Mouse (Mus musculus) liver, embryonic 15.5 days (tissue): ENCODE data around the gene Slc16a10. TPM values are rescaled to one million over a fixed set of nuclear protein-coding genes. Genes with fewer than 3 reads are reported as not detected.

Experiments
- ATAC-seq: fragments of 200-750 bp; cut with Nextera tagmentation; 2 replicates; pipeline ENCODE4 v1.8.0; 2017; ENCODE audit warnings: moderate number of reproducible peaks, mild to moderate bottlenecking, moderate library complexity; ENCODE audit not compliant: insufficient read depth
- H3K27ac ChIP-seq: fragments of 300-500 bp; sonication (generic); replicated peaks from 2 replicates; pipeline ENCODE4 v1.5.1; 2015; ENCODE audit warnings: mild to moderate bottlenecking, inconsistent platforms
- H3K27me3 ChIP-seq: fragments of 300-500 bp; sonication (generic); 2 replicates; pipeline ENCODE4 v1.6.1; 2015; ENCODE audit warnings: mild to moderate bottlenecking, inconsistent platforms
- H3K36me3 ChIP-seq: fragments of 300-500 bp; sonication (generic); replicated peaks from 2 replicates; pipeline ENCODE4 v1.6.1; 2015; ENCODE audit warnings: moderate library complexity, mild to moderate bottlenecking, inconsistent platforms
- H3K4me1 ChIP-seq: fragments of 300-500 bp; sonication (generic); replicated peaks from 2 replicates; pipeline ENCODE4 v1.6.1; 2015; ENCODE audit warnings: inconsistent platforms
- H3K4me2 ChIP-seq: fragments of 300-500 bp; sonication (generic); 2 replicates; pipeline ENCODE4 v1.6.1; 2015; ENCODE audit warnings: moderate library complexity, mild to moderate bottlenecking, inconsistent platforms
- H3K4me3 ChIP-seq: fragments of 300-500 bp; sonication (generic); replicated peaks from 2 replicates; pipeline ENCODE4 v1.5.1; 2015; ENCODE audit warnings: mild to moderate bottlenecking, inconsistent platforms
- H3K9ac ChIP-seq: fragments of 300-500 bp; sonication (generic); 2 replicates; pipeline ENCODE4 v1.6.1; 2015; ENCODE audit warnings: moderate library complexity, mild to moderate bottlenecking, inconsistent platforms
- H3K9me3 ChIP-seq: fragments of 300-500 bp; sonication (generic); replicated peaks from 2 replicates; pipeline ENCODE4 v1.6.1; 2016; ENCODE audit warnings: inconsistent platforms
- WGBS: fragments of 180-500 bp; shearing (Covaris S2); methylation state at CpG from one replicate; pipeline ENCODE4 v1.1.7; 2015; ENCODE audit warnings: mixed read lengths; ENCODE audit not compliant: insufficient replicate concordance; 5-methylcytosine and 5-hydroxymethylcytosine counted together
- polyA plus RNA-seq: library from polyadenylated mRNA; unstranded; fragments of >200 nt; fragmentation: Nextera tagmentation; extraction: Ambion mirVana; gene quantifications from 2 replicates; pipeline ENCODE4 v1.2.1, GENCODE M21; 2015

Slc16a10 gene
- polyA plus RNA-seq, 1 experiment from 2014 or later: 79.2 TPM

GRCm38 (mm10) chr10:40170141-40170558 is 28.1 kb upstream of the Slc16a10 start:
- Histone ChIP-seq H3K9me3 (no peaks in the 10 kb centered on the region), H3K4me3 (no peak overlapping the region), H3K9ac (no peak overlapping the region), H3K27me3 (peaks cover 32% of the 10 kb centered on the region), H3K4me1 (peaks cover 25% of the 10 kb centered on the region; the same call in 1 of the 2 replicates), H3K4me2 (no peak overlapping the region), H3K36me3 (no peaks in the 10 kb centered on the region), H3K27ac (no peak overlapping the region)
- no peak for ATAC-seq
- 79% methylated on average over 4 of the region's 4 CpGs for WGBS

- Histone ChIP-seq H3K9me3 (no peaks in the 10 kb centered on the region), H3K4me1 (peaks cover 30% of the 10 kb centered on the region), H3K4me2 (no peak overlapping the region), H3K27ac (no peak overlapping the region), H3K4me3 (no peak overlapping the region), H3K27me3 (peaks cover 38% of the 10 kb centered on the region), H3K9ac (no peak overlapping the region), H3K36me3 (no peaks in the 10 kb centered on the region)
- 77% methylated on average over 10 of the region's 10 CpGs for WGBS
- no peak for ATAC-seq
Measured at GRCm38 (mm10) chr10:40169566-40169965, 27.5 kb upstream of the Slc16a10 start.

GRCm38 (mm10) chr10:40169088-40169487 is 27.0 kb upstream of the Slc16a10 start:
- no peak overlapping the region for H3K4me2 ChIP-seq
- no peak overlapping the region for H3K4me3 ChIP-seq
- peaks cover 43% of the 10 kb centered on the region for H3K27me3 ChIP-seq
- H3K9ac ChIP-seq: no peak overlapping the region
- H3K36me3 ChIP-seq: no peaks in the 10 kb centered on the region
- ATAC-seq: no peak
- WGBS: 51% methylated on average over 7 of the region's 7 CpGs
- no peak overlapping the region for H3K27ac ChIP-seq
- H3K4me1 ChIP-seq: peaks cover 34% of the 10 kb centered on the region
- H3K9me3 ChIP-seq: no peaks in the 10 kb centered on the region

- Histone ChIP-seq H3K4me1 (peaks cover 26% of the 10 kb centered on the region), H3K4me3 (peak overlapping the region; percentile 33), H3K9ac (peak overlapping the region; percentile 26; the same call in 1 of the 2 replicates), H3K36me3 (no peaks in the 10 kb centered on the region), H3K9me3 (no peaks in the 10 kb centered on the region), H3K4me2 (peak overlapping the region; percentile 61), H3K27ac (no peak overlapping the region), H3K27me3 (peaks cover 34% of the 10 kb centered on the region)
- 21% methylated on average over 27 of the region's 27 CpGs for WGBS
- ATAC-seq: no peak
Measured at GRCm38 (mm10) chr10:40164421-40165386, 22.6 kb upstream of the Slc16a10 start.

- H3K9me3 ChIP-seq: no peaks in the 10 kb centered on the region
- 65% methylated on average over 13 of the region's 13 CpGs for WGBS
- no peaks in the 10 kb centered on the region for H3K36me3 ChIP-seq
- peaks cover 34% of the 10 kb centered on the region for H3K27me3 ChIP-seq
- H3K4me1 ChIP-seq: peaks cover 19% of the 10 kb centered on the region
- ATAC-seq: no peak
- no peak overlapping the region for H3K9ac ChIP-seq
- 0 out of 2 replicates have a peak overlapping the region, but pooled peaks have one; percentile 21 for H3K4me2 ChIP-seq
- H3K4me3 ChIP-seq: no peak overlapping the region
- H3K27ac ChIP-seq: no peak overlapping the region
Measured at GRCm38 (mm10) chr10:40163914-40164313, 21.9 kb upstream of the Slc16a10 start.

GRCm38 (mm10) chr10:40163338-40163737 is 21.3 kb upstream of the Slc16a10 start:
- Histone ChIP-seq H3K4me1 (peaks cover 15% of the 10 kb centered on the region), H3K4me3 (no peak overlapping the region), H3K27ac (no peak overlapping the region), H3K4me2 (no peak overlapping the region), H3K27me3 (peaks cover 34% of the 10 kb centered on the region), H3K9me3 (no peaks in the 10 kb centered on the region), H3K36me3 (no peaks in the 10 kb centered on the region), H3K9ac (no peak overlapping the region)
- ATAC-seq: no peak
- WGBS: 41% methylated on average over 8 of the region's 8 CpGs

- H3K9me3 ChIP-seq: no peaks in the 10 kb centered on the region
- peaks cover 19% of the 10 kb centered on the region for H3K4me1 ChIP-seq
- peaks cover 34% of the 10 kb centered on the region for H3K27me3 ChIP-seq
- ATAC-seq: no peak
- H3K4me3 ChIP-seq: no peak overlapping the region
- H3K9ac ChIP-seq: no peak overlapping the region
- no peak overlapping the region for H3K27ac ChIP-seq
- H3K36me3 ChIP-seq: no peaks in the 10 kb centered on the region
- 80% methylated on average over 5 of the region's 5 CpGs for WGBS
- no peak overlapping the region for H3K4me2 ChIP-seq
Measured at GRCm38 (mm10) chr10:40161701-40162255, 19.7 kb upstream of the Slc16a10 start.

GRCm38 (mm10) chr10:40161236-40161635 is 19.2 kb upstream of the Slc16a10 start:
- Histone ChIP-seq H3K36me3 (no peaks in the 10 kb centered on the region), H3K4me3 (no peak overlapping the region), H3K4me1 (peaks cover 24% of the 10 kb centered on the region), H3K4me2 (no peak overlapping the region), H3K9ac (no peak overlapping the region), H3K27me3 (peaks cover 33% of the 10 kb centered on the region), H3K9me3 (no peaks in the 10 kb centered on the region), H3K27ac (no peak overlapping the region)
- WGBS: 80% methylated on average over 2 of the region's 2 CpGs
- ATAC-seq: no peak

GRCm38 (mm10) chr10:40152550-40152857 is 10.4 kb upstream of the Slc16a10 start:
- Histone ChIP-seq H3K4me1 (peaks cover 74% of the 10 kb centered on the region), H3K4me2 (peak overlapping the region; percentile 52; the same call in 1 of the 2 replicates), H3K9ac (no peak overlapping the region), H3K27ac (peak overlapping the region; percentile 74), H3K27me3 (no peaks in the 10 kb centered on the region), H3K9me3 (no peaks in the 10 kb centered on the region), H3K4me3 (no peak overlapping the region), H3K36me3 (no peaks in the 10 kb centered on the region)
- ATAC-seq: no peak
- 58% methylated on average over 4 of the region's 4 CpGs for WGBS

- H3K9ac ChIP-seq: no peak overlapping the region
- no peaks in the 10 kb centered on the region for H3K36me3 ChIP-seq
- peak overlapping the region; percentile 74 for H3K27ac ChIP-seq
- H3K4me1 ChIP-seq: peaks cover 77% of the 10 kb centered on the region
- no peak overlapping the region for H3K4me3 ChIP-seq
- no peaks in the 10 kb centered on the region for H3K27me3 ChIP-seq
- H3K9me3 ChIP-seq: no peaks in the 10 kb centered on the region
- 59% methylated on average over 8 of the region's 8 CpGs for WGBS
- no peak for ATAC-seq
- 0 out of 2 replicates have a peak overlapping the region, but pooled peaks have one; percentile 52 for H3K4me2 ChIP-seq
Measured at GRCm38 (mm10) chr10:40151852-40152549, 9.9 kb upstream of the Slc16a10 start.

- peak; percentile 83 for ATAC-seq
- H3K36me3 ChIP-seq: no peaks in the 10 kb centered on the region
- no peaks in the 10 kb centered on the region for H3K27me3 ChIP-seq
- no peaks in the 10 kb centered on the region for H3K9me3 ChIP-seq
- H3K27ac ChIP-seq: peak overlapping the region; percentile 97
- 20% methylated on average over 5 of the region's 5 CpGs for WGBS
- H3K4me2 ChIP-seq: peak overlapping the region; percentile 67
- H3K9ac ChIP-seq: peak overlapping the region; percentile 63
- H3K4me3 ChIP-seq: peak overlapping the region; percentile 40
- H3K4me1 ChIP-seq: peaks cover 80% of the 10 kb centered on the region
Measured at GRCm38 (mm10) chr10:40149584-40150145, 7.6 kb upstream of the Slc16a10 start.
